In genomic region chr9:109028919-109029318, GRCm38 (mm10) we compare ENCODE assay signal across 17 mouse cellular contexts. TPM values are rescaled to one million over a fixed set of nuclear protein-coding genes. Genes with fewer than 3 reads are reported as not detected.
"Had no signal": no experiment of that assay in that cellular context is flagged by ENCODE, and none has a peak within 500 bp of the region (broad histone marks: within the 10 kb centered on the region; RNA-seq: fewer than 3 reads in every experiment).

No protein-coding gene starts in this region.

- H3K4me2 ChIP-seq: limb, embryonic 12.5 days; liver, embryonic 13.5 days; midbrain, embryonic 12.5 days; neural tube, embryonic 13.5 days had no signal

- H3K9ac ChIP-seq: limb, embryonic 12.5 days; liver, embryonic 13.5 days; midbrain, embryonic 12.5 days; neural tube, embryonic 13.5 days had no signal

- H3K4me1 ChIP-seq: limb, embryonic 12.5 days; midbrain, embryonic 12.5 days; neural tube, embryonic 13.5 days had no signal

- H3K36me3 ChIP-seq: liver, embryonic 13.5 days had no signal

- H3K4me3 ChIP-seq: limb, embryonic 12.5 days; liver, embryonic 13.5 days; midbrain, embryonic 12.5 days; neural tube, embryonic 13.5 days had no signal

- ATAC-seq: midbrain, embryonic 16.5 days had no signal

- H3K27me3 ChIP-seq: limb, embryonic 12.5 days; liver, embryonic 13.5 days; midbrain, embryonic 12.5 days; neural tube, embryonic 13.5 days had no signal

- DNase-seq: kidney, adult 8-10 months; kidney, postnatal 36 days; liver; liver, embryonic 13.5 days; retina, postnatal 1 day; right cerebral cortex, postnatal 4 days; spleen, adult 18-20 months; thymus, adult 18-20 months; thymus, postnatal 36 days had no signal

- H3K9me3 ChIP-seq: limb, embryonic 12.5 days; liver, embryonic 13.5 days; midbrain, embryonic 12.5 days; neural tube, embryonic 13.5 days had no signal

- H3K27ac ChIP-seq: limb, embryonic 12.5 days; liver, embryonic 13.5 days; midbrain, embryonic 12.5 days; neural tube, embryonic 13.5 days had no signal

RNA-seq across cellular contexts. Expression of gene Ucn2, which starts 43.1 kb away (rescaled TPM):
- total RNA-seq: megakaryocyte-erythroid progenitor cell, adult 5-6 weeks had no signal
- polyA plus RNA-seq: kidney, embryonic 16.5 days; limb, embryonic 12.5 days; liver, embryonic 13.5 days; lung, embryonic 16.5 days; midbrain, embryonic 12.5 days; midbrain, embryonic 16.5 days; neural tube, embryonic 13.5 days; stomach, embryonic 14.5 days had no signal
